Mouse (Mus musculus) cerebellum, adult 9-11 months (tissue): ENCODE measurements around the gene Pdzd2.

ENCODE experiments used
- DNase-seq: peaks from one replicate; pipeline ENCODE4 v3.0.0; 2022

Gene Pdzd2

DNA sequence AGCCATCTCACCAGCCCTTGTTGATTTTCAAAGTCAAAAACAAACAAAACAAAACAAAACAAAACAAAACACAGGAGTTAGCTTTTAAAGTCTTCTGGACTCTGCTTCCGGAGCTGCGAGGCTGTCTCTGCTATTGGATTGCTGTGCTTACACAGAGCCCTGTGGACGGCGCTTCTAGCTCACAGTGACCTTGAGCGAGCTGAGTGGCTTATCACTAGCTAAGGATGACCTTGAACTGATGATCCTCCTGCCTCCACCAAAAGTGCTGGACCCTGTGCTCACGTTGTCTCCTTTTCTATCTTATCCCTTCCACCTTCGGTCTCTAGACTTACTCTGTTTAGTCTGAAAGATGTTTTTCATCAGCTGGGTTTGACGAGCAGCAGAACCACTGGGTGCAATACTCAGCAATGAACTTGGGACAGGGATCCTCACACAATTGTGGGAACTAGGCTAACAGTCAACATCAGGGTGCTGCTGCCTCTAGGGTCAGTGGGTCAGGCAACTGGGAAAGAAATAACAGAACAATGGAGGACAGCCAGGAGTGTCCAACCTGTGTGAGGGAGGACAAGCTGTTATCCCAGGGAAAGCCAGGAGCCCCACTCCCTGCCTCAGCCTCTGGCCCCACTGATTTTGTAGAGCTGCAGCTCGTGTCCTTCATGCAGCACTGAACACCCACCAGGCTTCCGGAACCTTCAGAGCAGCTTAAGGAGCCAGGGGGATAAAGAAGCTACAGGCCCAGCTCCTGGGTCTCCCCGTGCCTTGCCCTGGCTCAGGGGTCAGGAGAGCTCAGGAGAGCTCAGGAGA lies 172.9 kb downstream of the Pdzd2 start:
- no peak for DNase-seq

DNA sequence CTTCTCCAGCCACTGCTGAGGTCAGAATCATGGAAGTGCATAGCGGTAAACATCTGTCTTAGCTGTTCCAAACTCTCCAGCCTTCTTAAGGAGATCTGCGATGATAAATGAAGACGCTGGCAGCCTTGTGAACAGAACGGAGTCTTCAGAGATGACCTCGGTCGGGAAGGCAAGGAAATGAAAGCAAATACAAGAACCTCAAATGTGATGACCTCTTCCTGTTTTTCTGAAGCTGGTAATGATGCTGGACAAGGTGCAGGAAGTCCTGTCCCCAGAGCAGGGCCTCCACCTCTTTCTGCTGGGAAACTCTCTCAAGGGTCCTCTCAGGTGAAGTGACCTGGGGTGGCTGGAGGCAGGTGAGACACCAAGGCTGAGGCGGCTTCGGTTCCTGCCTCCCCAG lies 174.4 kb downstream of the Pdzd2 start:
- no peak for DNase-seq

DNA sequence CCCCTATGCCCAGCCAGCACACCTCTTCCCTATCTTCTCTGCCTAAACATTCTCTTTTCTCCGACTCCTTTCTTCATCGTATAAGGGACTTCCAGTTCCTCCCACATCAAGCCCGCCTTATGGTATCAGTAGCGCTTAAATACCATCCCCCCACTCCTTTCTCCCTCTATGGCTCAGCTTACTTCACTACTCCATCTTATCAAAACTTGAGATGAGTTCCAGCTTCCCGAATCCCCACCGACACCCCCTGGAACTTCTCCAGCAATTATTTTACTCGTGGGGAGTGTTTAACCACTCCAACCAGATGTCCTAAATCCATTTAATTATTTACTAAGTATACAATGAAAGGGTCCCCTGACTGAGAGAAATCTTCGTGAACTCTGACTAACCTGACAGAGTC lies 179.2 kb downstream of the Pdzd2 start:
- DNase-seq, result no peak

DNA sequence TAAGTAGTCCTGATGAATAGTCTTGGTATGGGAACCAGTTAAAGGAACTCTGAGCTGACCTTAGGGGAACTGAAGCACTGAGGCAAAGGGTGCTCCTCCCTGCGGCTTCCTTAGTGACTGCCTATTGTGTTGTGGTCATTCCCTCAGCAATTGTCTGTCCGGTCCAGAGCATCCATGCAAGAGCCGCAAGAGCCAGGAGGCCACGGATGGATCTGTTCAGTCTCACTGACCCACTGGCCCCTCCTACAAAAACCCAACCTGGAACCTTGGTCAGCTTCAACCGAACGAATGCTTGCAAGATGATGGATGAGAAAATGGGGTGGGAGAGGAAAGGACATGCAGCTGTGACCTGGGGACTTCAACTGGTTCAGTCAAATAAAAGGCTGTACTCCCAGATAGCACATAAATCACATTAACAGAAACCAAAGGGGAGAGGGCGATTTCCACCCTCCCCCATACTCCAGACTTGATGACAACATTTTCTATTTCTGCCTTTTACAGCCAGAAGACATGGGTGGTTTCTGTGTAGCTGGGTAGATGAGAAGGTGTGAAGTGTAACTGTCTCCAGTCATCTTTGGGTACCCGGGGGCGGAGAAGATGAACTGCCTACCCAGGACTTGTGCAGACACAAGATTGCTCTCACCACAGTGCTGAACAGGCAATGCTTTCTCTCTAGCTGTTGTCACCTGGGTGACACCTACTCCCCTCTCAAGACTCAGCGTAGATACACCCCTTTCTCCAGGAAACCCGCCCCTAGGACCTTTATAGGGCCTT lies 181.9 kb downstream of the Pdzd2 start:
- no peak for DNase-seq

DNA sequence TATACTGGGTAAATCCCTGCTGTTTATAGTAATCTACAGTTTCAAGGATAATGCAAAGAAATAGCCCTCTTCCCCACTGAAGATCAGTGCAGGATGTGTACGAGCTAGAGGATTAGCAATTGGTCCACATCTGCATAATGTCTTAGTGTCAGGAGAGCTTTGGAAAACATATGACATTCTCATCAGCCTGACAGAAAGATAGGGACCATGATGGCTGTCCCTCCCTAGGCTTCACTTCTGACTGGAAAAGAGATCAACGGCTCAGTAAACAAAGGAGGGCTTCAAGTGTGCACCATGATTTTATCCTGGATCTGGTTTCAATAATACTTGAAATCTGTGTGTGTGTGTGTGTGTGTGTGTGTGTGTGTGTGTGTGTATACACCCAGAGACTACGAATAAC lies 186.5 kb downstream of the Pdzd2 start:
- no peak for DNase-seq

DNA sequence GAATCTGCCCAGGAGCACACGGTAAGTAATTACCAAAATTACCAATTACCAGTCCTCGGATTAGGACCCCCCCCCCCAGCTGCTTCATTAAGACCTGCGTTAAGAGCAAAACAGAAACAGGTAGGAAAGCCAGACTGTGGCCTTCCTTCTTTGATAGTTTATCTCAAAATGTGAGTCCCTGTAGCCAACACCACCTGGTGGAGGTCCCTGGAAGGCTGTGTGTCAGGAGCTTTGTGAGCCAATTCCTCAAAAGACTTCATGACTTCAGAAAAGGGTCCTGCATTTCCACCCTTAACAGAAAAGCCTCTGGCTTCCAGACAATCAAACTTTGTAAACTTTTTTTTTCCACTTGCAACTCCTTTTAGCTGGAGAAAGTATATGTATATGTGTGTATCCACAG lies 188.8 kb downstream of the Pdzd2 start:
- no peak for DNase-seq

DNA sequence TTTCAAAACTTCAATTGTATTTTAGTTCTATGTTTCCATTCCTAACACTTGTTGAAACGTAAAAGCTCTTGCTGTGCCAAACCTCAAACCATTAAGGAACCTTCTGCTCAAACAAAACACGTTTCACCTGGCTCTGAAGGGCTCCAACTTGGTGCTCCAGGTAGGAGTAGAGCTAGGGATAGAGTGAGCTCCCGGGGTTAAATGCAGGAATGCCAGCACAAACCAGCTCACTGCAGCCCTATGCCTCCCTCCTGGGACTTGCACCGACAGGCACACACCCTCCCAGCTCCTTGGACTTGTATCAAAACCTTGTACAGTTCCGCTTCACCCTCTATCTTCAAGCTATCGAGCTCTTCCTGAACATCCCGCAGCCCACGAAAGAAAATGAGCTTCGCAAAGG lies 189.3 kb downstream of the Pdzd2 start:
- DNase-seq, result no peak

DNA sequence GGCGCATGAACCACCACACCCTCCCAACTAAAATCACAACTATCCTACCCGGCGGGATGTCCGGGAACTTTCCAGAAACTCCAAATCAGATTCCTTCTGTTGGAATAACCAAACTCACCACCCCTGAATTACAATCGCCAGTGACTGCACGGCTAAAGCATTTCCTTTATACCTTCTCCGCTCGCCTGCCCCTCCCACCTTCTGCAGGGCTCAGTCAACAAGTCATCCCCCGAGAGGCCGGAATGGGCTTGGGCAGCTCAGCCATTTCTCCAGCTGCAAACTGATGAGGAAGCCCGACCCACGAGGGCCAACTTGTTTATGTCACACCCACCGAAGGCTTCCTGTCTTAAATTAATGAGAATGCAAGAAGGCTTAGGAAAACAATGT lies 189.8 kb downstream of the Pdzd2 start:
- DNase-seq, result no peak

DNA sequence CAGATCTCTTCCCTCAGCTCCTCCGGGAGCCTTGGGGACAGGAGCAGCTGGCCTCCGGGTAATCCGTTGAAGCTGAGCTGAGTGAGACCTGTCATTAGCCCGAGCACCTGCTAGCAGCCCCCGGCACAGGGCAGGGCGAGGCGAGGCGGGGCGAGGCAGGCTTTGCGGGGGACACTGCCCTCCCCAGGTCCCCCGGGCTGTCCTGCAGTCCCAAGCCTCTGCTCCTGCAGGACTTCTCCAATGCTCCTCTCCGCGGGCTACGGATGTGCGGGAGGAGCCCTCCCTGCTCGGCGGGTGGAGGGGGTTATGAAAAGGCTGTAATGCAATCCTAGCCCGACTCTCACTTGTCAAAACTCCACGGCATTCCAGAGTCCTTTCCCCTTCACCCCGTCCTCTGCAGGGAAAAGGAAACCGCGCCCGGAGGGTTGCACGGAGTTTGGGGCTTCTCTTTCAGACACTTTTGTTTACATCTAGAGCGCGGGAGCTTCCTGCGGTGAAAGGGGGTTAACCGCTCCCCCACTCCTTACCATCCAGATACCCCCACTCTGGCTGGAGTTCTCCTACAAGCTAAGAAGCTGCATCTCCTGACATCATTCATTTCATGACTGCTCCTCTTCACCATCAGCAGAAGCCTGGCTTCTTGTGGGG lies 190.3 kb downstream of the Pdzd2 start:
- no peak for DNase-seq

DNA sequence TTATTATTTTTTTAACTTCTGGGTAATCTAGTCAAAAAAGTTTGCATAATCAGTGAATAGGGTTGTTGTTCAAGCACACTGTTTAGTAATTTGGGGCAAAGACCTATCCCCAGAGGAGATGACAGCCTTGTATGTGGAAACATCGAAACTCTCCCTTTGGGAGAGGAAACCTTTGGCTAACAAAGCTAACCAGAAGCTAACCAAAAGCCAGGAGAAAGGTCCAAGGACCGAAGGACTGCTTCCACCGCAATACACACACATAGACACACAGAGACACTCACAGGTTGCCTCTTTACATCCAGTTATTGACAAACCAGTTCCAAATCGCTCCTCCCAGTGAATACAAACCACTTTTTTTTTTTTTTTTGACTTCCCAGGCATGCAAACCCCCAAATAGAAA lies 191.0 kb downstream of the Pdzd2 start:
- DNase-seq, result no peak

DNA sequence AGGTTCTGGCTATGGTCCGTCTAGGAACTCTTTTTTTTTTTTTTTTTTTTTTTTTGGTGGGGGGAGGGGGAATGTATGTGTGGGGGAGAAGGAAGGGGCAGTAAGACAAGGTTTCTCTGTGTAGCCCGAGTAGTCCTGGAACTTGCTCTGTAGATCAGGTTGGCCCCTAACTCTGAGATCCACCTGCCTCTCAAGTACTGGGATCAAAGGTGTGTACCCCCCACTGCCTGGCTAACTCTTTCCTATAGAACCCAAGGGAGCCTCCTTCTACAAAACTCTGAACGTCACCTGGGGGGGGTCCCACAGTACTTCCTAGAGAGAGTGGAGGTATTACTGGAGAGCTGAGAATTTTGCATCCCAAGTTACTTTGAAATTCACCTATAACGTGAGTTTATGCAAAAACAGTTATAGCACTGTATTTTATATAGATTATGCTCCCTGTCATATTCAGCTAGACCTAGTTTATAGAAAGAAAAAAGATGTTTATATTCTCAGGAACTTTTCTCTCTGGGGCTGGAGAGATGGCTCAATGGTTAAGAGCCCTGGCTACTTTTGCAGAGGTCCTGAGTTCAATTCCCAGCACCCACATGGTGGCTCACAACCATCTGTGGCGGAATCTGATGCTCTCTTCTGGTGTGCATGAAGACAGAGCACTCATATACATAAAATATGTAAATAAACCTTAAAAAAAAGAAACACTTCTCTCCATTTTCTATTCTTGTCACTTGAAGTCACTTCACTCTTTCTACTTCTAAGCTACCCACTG lies 191.9 kb downstream of the Pdzd2 start:
- no peak for DNase-seq

DNA sequence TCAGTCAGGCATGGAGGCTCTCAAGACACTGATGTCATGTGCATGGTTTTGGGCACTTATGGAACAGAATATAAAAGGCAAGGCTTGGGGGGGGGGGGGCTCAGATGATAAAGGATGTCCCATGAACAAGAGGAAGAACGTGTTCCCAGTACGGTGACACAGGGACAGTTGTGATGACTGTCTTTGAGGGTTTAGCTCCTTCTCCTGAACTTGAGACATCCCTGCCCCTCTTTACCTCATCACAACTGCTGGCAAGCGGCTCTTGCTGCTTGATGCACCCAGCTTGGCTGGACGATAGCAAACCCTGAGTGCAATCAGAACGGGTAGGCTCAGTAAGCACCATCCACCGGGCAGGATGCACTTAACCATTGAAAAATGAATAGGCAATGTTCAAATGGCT lies 192.9 kb downstream of the Pdzd2 start:
- no peak for DNase-seq

DNA sequence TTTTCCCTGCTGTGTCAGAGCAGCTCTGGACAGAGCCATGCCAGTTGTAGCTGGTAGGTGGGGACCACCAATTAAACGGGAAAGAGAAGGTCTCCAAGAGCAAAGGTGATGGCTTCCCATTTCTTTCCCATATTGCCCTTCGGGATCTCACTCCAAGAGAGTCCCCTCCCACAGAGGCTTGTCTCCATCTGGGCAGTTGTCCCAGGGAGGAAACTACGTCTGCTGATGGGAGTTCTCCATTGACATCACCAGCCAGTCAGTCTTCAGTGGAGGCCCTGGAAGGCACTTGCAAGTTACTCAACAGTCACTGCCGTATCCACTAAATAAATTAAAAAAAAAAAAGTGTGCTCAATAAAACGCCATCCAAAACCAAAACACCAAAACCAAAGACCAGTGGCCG lies 194.1 kb downstream of the Pdzd2 start:
- DNase-seq, result no peak

DNA sequence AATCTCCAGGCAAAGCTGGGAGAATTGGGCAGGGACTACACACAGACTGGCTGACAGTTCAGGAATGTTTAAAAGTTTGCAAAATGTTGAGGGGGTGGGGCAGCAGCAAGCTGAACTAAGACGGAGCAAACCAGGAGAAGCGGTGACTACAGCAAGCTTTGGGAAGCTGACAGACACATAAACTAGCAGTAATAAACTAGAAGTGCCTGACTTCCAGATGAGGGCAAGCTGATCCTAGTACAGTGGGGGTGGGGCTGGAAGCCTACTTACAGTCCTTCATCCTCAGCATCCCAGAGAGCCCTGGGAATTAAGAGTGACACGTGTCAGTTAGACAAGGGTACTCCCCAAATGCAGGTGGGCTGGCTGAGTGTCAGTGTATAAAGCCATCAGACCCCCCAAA lies 194.5 kb downstream of the Pdzd2 start:
- no peak for DNase-seq

DNA sequence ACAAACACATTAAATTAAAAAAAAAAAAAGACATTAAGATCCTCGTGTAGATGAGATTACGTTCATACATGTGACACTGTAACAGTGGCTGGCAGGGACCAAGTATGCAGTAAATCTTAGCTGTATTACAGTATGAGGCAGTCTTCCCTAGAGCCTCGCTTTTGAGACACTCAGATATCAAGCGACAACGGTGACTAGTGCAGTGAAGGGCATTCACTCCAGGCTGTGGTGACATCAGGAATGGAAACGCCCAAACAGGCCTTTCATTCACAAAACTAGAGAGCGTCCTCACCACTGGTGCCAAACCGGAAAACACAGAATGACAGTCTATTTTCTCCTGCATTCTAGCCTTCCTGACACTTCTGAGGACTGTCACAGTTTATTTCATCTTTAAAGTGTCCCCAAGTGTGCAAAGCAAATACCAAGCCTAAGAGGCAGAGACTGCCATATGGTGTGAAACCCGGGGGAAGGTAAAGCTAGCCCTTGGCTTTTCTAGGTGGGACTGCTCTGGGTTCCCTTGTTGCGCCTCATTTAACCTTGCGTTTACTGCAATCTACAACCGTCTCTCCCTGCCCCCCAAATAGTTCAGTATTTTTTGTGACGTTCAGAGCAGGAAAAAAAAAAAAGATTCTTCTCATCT lies 195.9 kb downstream of the Pdzd2 start:
- no peak for DNase-seq

DNA sequence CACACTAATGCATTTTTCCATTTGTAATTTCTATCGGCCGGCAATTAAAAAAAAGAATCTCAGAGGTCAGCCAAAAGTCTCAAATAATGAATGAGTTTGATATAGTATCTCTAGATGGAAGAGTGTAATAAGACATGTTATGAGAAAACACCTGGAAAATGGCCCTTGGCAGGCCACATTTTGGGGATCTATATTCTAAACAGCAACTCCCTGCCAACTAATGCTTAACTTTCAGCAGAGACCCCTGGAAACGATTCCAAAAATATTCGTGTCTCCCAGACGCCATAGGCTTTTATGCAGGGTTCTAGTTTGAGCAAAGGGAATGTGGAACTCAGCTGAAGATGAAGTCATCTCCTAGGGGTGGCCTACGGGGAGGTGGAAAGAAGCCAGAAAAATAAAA lies 197.4 kb downstream of the Pdzd2 start:
- no peak for DNase-seq

DNA sequence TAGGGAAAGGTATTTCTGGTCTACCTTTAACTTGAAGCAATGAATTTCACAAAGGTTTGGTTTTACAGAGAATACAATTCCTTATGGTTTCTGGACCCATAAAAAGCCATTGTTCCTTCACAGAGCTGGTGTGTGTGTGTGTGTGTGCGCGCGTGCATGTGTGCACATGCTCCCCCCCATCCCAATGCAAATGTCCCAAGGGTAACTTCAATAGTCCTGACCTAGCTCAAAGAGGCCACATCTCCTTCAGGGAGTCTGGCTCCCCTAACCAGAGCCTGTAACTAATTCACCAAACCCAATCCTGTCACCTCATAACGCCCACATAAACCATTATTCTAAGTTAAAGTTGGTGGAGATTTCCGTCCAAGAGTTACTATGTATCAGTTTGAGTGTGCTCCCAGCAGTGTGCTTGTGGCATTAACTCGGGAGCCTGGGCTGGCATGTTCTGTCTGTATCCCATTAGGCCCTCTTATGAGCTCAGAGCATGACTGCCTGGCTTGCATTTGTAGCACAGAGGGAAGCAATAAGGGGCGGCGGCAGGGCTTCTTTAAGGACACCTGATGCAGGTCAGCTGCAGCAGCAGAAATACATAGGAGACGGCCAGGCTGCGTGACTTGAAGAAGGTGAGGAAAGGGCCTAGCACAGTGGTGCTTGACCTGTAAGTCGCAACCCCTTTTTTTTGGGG lies 200.0 kb downstream of the Pdzd2 start:
- no peak for DNase-seq

DNA sequence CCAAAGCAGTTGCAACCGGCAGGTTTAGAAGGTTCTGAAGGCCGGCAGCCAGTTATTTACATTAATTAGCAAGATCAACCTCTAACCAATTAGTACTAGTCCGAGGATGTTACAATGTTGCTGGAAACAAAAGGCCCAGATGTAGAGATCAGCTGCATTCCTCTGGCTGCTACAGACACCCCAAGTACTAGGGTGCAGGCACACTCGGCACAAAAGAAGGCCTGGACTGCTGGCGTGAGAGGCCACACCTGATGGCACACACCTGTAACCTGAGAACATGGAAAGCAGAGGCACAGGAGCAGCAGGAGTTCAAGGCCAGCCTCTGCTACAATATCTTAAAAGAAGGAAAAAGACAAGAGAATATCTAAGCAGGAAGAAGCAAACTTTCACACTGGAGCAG lies 206.5 kb downstream of the Pdzd2 start:
- DNase-seq, result no peak

DNA sequence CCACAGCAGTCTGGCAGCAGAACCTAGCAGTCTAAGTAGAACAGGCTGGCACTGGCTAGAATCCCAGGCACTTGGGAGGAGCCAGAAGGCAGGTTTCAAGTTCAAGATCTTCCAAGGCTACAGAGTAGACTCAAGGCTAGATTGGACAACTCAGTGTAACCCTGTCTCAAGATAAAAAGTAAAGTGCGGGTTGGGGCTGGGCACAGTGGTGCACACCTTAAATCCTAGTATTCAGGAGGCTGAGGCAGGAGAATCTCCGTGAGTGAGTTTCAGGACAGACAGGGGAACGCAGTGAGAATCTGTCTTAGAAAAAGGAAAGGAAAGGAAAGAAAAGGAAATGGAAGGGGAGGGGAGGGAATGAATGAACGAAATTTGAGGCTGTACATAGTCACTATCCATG lies 207.2 kb downstream of the Pdzd2 start:
- DNase-seq, result no peak

DNA sequence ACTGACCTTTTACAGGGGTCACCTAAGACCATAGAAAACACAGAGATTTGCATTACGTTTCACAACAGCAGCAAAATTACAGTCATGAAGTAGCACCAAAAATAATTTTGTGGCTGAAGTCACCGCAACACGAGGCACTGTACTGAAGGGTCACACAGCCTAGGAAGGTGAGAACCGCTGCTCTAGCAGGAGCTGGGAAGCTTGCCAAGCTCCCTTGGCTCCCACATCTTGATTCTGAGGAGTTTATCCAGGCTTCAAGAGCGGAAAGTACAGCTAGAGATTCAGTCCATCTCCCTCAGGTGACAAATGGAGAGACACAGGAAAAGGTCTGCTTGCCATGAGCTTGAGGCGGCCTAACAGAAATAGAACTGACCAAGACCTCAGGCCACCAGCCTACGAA lies 216.9 kb downstream of the Pdzd2 start:
- DNase-seq, result no peak

DNA sequence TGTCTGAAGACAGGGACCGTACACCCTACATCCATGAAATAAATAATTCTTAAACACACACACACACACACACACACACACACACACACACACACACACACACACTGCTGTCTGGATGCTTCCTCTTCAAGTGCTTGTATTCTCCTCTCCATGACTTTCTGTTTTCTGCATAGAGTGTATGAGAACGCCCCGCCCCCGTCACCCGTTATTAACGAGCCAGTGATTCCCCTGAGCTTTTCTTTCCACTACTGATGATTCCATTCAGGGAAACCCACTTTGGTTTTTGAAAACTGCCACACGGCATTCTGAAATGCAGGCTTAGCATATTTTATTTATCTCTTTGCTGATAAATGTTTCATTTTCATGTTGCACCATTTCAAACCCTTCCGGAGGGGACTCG lies 219.4 kb downstream of the Pdzd2 start:
- no peak for DNase-seq

DNA sequence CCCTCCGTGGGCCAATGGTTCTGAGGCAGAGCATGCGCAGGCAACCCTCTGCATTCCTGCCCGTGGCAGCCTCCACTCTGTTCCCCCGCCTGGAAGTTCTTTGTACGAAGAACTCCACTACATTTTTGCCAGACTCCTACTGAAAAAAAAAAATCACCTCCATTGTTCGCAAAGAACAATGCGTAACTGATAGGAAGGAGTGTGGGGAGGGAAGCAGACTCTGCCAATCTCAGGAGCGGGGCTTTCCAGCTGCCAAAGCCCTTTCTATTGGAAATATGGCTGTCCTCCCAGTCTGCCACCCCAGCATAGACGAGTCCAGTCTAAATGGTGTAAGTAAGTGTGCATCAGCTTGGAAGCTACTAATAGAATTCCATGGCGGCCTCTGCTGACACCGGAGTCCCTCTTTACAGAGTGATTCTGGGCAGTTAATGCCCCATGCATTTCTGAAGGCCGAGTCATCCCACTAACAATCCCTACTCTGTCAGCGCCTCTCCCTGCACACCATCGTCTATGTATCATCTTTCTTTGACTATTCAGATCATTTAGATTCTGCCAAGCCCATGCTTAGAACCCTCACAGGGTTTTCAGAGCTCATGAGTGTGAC lies 221.3 kb downstream of the Pdzd2 start:
- no peak for DNase-seq
